Mouse (Mus musculus): Measurements from ENCODE around the gene Jpt1. TPM values are rescaled to one million over a fixed set of nuclear protein-coding genes. Genes with fewer than 3 reads are reported as not detected.
"Not testable (repeated sequence)": the region's sequence is repeated elsewhere in the genome, so short reads cannot be mapped to it uniquely, and the experiment has no call there.

Gene Jpt1
- total RNA-seq, 2 experiments from 2014 or later, result 251 to 285 TPM

DNA sequence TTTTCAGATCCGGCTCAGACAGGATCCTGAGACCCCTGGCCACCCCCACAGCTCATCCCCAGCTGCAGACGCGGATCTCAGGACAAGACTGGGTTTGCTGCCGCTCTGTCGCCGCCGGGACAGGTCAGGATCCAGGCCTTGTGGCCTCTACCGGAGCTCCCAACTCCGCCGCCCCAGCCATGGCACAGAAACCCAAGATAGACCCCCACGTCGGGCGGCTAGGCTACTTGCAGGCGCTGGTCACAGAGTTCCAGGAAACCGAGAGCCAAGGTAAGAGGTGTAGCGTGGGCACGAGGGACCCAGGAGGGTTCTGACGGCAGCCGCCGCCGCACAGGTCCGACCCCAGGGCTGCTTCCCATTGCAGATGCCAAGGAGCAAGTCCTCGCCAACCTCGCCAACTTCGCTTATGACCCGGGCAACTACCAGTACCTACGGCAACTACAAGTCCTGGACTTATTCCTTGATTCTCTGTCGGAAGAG is 38.4 kb downstream of the Jpt1 start:
- no peak for DNase-seq (ENCODE audit: low spot score in 2 of 2)

DNA sequence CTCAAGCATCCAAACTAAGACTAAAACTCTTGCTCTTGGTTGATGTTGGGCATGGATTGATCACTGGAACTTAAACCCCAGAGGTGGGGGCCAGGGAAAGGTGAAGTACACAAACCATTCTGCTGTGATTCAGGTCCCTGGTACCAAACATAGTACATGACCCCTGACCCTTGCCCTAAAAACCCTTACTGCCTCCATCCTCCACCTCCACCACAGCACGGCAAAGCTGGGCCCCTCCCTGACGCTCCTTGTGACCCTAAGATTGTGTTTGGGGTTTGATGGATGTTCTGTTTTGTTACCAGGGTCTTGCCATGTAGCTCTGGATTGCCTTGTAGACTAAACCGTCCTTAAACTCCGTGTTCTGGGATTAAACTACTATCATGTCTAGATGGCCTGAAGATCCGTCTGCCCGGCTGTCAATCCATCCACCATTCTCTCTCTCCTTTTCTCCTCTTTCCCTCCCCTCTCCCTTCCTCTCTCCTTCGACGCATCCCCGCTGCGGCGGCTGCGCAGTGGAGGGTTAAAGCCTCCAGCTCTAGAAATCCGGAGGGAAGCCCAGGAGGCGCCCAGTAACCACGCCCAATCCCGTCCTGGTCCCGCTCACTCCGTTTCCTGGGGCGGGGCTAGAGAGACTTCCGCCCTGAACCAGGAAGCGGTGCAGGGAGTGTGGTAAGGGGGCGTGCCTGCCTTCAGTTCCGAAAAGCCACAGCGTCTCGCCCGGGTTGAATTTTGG is 39.0 kb downstream of the Jpt1 start, which contains the start of gene Armc7:
Armc7 (plus strand) TSS at position 643 of the 733 bp plus-strand sequence.
- DNase-seq (ENCODE audit: low spot score in 2 of 2), result peak; percentile 90 to 93

DNA sequence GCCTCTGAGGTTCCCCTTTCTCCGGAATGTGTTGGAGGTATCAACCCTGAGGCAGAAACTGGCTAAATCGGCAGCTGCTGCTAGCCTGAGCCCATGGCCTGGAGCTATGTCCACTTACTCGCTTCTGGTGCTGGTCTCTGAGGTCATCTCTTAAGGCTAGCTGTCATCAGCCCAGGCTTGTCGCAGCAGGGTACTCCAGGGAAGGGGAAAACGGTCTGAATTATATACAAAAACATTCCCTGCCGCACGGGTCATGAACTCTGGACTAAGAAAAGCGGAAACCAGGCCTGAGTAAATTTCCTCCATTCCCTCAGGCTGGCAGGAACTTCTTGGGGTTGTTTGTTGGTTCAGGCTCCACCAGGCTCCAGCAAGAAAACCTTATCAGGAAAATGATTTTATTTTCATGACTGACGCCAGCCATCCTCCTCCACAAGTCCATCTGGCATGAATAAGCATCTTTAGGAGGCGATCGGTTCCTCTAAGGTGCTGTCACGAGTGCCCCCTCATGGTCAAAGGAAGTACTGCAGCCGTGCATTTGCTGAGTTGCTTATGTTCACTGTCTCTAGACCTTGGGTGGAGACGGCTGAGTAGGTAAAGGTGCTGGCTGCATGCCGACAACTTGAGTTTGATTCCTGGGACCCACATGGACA is 40.4 kb downstream of the Jpt1 start:
- DNase-seq (ENCODE audit: low spot score in 2 of 2), result peak; percentile 77 to 87

DNA sequence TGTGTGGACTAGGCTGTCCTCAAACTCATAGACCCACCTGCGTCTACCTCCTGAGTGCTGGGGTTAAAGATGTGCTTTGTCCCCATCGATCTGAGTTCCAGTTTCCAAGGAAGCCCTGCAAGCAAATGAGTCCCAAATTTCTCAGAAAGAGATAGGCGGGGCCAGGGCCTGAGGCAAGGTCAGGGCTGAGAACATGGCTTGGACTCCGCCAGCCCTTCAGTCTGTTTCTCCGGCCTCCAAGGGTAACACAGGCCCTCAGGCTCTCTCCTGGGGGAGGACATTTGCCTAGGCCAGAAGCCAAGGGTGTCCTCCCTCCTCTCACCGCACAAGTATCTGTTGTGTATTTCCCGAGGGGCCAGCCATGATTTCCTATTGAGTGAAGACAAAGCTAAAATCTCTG is 42.0 kb downstream of the Jpt1 start:
- peak in 1 of 2 experiments; percentile 6 for DNase-seq (ENCODE audit: low spot score in 2 of 2)

DNA sequence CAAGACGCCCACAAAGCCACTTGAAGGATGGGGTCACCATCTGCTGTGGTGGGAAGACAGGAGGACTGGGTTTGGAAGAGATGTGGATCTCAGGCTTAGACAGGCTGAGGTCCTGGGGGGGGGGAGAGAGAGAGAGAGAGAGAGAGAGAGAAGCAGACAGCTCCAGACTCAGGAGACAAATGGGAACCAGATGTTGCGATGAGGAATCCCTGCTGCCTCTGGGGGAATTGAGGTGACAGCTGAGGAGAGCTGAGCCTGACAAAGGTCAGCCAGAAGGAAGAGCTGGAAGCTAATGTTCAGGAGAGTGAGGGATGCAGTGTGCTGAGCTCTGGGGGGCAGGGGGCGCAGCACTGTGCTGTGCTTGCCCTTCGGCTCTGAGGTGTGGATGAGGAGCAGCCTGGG is 47.0 kb downstream of the Jpt1 start:
- DNase-seq (ENCODE audit: low spot score in 2 of 2), result no peak

DNA sequence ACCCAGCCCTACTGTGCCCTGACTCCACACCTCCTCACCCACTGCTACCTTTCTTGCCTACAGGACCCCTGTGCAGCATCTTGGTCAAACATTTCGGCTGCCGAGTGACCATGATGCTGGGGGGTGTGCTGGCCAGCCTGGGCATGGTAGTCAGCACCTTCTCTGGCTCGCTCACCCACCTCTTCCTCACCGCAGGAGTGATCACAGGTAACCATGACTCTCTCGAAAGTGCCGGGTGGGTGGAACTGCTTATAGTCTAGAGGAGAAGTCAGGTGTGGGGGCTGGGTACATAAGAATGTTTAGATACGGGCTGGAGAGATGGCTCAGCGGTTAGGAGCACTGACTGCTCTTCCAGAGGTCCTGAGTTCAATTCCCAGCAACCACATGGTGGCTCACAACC is 49.3 kb downstream of the Jpt1 start:
- DNase-seq (ENCODE audit: low spot score in 2 of 2), result no peak

DNA sequence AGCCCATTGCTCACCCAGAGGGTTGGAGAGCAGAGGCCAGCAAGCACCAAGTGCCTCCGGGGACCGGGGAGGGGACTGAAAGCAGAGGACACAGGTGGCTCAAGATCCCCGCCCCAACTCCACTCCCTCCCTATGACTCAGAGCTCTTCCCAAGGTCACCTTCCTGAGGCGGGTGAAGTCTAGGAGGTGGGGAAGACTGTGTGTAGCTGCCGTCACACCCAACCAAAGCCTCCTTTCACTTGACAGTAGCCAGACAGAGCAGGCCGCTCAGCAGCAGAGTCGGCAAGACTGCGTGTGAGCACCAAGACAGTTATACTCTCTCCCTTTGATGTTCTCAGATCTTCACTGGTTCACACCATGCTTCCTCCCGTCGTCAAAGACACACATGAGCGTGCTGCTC is 50.8 kb downstream of the Jpt1 start:
- no peak for DNase-seq (ENCODE audit: low spot score in 2 of 2)

DNA sequence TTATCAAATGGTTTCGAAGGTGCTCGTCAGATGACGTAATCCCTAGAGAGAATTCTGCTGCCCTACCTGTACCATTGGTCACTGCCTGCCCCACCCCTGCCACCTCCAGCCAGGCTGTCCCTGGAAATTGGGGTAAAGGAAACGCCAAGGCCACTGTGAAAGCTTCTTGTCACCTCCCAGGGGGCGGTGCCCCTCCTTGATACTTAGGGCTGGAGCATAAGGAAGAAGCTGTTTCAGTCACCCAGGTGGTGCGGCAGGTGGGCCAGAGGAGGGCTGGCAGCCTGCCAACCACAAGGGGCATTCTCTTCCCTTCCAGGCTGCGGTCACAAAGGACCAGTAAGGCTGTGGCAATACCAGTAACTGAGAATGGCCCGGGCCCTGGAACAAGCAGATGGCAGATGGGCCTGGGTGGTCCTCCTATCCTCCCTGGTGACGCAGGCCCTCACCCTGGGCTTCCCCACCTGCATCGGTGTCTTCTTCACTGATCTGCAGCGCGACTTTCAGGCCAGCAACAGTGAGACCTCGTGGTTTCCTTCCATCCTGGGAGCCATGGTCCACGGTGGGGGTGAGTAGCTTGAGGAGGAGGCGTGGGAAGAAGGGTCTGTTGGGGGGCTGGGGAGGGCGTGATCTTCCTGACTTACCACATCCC is 51.8 kb downstream of the Jpt1 start, which contains the start of gene Slc16a5:
Slc16a5 (plus strand) TSS at position 232 of the 649 bp plus-strand sequence.
- no peak for DNase-seq (ENCODE audit: low spot score in 2 of 2)

DNA sequence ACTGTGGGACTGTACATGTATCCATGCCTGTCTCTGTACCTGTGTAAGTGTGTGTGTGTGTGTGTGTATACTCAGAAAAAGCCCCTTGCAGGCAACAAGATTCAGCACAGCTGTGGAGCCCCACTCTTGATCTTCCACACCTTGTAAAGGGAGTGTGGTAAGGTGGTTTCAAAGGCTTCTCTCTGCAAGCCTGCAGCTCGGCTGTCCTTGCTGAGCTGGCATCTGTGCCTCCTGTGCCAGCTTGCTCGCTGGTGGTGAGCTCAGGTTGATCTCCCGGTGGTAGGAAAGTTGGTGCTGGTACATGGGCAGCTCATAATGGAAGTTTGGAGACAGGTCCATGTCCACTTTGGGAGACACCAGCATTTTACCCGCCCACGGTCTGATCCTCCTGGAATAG is 52.3 kb downstream of the Jpt1 start:
- no peak for DNase-seq (ENCODE audit: low spot score in 2 of 2)

DNA sequence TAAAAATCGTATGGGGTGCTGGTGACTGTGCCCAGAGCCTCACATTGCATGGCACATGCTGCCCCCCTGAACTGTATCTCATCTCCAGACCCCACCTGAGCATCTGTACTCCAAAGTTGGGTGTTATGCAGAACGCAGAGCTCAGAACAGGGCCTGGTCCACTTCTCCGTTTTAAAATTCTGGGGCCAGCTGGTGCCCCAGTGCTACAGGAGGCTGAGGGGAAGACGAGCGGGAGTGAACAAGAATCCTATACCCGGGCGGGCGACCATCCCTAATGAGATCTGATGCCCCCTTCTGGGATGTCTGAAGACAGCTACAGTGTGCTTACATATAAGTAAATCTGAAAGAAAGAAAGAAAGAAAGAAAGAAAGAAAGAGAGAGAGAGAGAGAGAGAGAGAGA is 53.2 kb downstream of the Jpt1 start:
- no peak for DNase-seq (ENCODE audit: low spot score in 2 of 2)

DNA sequence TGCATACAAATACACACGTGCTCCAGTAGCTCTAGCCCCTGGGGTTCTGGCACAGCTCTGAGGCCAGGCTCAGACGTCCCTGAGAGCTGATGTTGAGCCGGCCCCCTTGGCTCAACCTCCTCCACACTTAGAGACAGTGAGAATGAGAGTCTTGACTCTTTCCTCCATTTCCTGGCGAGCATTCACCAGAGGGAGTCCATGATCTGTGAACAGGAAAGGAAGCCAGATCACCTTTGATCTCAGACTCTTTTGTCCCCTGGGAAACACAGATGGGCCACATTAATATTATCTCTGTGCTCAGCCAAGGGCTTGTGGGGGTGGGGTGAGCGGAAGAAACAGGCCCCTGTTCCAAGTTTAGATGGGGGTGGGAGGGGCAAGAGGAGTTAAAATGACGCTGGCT is 56.8 kb downstream of the Jpt1 start:
- no peak for DNase-seq (ENCODE audit: low spot score in 2 of 2)

DNA sequence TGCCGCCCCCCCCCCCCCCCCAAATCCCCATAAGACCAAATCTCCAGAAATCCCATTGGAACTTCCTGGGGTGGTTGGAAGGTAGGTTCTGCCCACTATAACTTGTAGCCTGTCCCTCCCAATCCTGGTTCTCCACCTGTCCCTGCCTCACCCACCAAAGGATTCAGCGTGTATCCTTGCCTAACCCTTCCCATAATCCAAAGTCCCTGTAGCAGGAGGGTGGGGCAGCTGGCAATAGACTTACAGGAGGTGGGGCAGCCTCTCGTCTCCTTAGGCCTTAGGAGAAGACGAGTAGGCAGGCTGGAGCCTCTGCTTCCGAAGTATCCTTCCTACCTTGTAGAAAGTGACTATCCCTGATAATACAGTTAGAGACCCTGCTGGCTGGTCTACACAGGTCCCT is 58.0 kb downstream of the Jpt1 start:
- DNase-seq (ENCODE audit: low spot score in 2 of 2), result no peak

DNA sequence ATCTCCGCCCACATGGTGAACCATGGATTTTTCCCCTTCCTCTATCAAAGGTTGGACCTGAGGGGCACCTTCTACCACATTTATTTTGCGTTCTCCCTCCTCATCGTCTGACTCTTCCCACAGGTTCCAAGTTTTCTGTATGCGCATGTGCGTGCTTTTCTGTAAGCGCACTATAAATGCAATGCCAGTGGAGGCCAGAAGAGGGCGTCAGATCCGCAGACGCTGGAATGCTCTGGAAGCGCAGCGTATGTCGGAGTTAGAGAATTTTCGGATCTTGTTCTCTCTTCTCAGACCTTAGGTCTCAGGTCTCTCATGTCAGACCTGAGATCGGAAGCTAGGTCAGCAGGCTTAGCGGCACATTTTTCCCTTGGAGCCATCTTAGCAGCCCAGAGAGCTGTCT is 58.6 kb downstream of the Jpt1 start:
- DNase-seq (ENCODE audit: low spot score in 2 of 2), result no peak

DNA sequence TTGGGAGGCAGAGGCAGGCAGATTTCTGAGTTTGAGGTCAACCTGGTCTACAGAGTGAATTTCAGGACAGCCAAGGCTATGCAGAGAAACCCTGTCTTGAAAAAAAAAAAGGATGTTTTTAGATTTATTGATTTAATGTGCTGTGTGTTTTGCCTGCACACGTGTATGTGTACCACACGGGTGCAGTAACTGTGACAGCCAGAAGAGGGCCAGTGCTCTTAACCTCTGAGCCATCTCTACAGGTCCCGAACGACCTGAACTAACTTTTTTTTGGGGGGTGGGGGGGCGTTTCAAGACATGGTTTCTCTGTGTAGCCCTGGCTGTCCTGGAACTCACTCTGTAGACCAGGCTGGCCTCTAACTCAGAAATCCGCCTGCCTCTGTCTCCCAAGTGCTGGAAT is 59.4 kb downstream of the Jpt1 start:
- DNase-seq (ENCODE audit: low spot score in 2 of 2), result not testable (repeated sequence)

DNA sequence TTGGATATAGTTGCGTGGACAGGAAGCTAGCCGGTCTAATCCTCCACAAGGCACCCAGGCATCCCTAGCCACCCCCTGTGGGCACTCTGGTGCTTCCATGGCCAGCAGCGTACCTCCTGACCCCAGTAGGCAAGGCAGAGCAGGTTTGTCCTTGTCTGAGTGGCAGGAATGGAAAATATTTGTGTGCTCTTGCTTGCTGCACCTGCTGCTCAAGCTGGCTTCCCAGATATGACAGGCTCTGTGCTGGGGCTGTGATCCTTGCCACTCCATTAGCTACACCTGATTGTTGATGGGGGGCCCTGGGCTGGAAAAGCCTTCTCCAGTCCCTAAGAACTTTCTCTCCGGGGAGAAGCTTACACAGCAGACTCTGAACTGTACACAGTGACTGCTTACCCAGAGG is 60.9 kb downstream of the Jpt1 start:
- no peak for DNase-seq (ENCODE audit: low spot score in 2 of 2)

DNA sequence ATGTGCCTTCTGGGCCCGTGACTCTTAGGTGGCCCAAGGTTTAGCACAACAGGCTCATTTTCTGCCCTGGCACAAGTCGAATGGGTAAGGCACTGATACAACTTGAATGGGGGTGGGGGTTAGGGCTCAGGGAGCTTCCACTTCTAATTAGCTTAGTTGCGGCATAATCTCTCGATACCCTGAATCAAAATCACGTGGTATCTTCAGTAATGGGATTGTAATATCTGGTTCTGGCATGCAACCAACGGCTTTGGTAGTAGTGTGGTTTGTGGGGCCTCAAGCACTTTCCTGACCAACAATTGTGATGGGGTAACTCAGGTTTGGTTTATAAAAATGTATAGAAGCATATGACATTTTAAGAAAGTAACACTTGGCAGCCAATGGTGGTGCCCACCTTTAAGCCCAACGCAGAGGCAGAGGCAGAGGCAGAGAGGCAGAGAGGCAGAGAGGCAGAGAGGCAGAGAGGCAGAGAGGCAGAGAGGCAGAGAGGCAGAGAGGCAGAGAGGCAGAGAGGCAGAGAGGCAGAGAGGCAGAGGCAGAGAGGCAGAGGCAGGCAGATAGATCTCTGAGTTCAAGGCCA is 61.8 kb downstream of the Jpt1 start:
- DNase-seq (ENCODE audit: low spot score in 2 of 2), result no peak

DNA sequence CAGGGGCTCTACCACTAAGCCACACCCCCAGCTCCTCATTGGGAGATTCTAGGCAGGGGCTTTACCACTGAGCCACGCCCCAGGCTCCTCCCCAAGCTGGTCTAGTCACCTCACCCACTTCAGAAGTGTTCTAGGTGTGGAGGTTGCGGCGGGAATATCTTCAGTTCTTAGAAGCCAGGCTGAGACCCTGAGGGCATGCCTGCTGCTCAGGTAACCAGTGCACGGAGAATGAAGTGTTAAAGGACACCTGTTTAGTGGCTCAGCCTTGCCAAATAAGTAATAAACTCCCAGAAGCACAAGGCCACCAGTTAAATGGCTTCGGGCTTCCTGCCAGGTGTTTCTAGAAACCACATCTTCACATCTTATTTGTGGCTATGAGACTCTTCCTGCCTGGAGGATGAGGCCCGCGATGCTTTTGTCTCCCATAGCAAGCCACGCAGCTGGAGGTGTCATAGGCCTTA is 62.4 kb downstream of the Jpt1 start:
- DNase-seq (ENCODE audit: low spot score in 2 of 2), result no peak

DNA sequence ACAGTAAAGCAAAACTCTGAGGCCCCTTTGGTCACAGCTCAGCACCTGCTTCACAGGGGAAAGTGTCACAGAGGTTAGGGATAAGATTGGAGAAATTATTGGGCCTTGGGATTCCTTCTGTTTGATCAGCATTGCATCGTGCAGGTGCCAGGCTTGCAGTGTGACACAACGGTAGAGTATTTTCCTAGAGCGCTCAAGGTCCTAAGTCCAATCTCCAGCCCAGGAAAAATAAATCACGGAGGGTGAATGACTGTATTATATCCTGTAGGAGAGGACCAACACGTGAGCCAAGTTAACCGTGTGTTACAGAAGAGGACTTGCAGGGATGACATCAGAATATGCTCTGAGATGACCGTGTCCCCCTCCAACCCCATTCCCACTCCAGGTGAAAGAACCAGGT is 64.0 kb downstream of the Jpt1 start:
- DNase-seq (ENCODE audit: low spot score in 2 of 2), result no peak

DNA sequence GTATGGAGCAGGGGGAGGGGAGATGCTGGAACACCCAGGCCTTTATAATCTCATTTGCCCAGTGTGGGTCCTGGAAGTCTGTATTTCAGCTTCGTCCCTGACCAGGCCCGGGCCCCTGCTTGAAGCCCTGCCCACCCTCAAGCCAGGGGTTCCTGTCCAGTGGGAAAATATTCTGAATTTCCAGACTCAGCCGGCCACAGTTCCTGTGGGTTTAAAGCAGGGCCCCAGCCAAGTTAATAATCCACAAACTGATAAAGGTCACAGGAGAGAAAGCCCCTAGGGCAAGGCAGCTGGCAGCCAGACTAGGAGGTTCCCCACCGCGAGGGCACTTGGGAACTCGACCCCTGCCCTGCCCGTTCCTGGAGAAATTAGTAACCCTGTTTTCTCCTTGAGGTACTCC is 65.2 kb downstream of the Jpt1 start:
- DNase-seq (ENCODE audit: low spot score in 2 of 2), result no peak

DNA sequence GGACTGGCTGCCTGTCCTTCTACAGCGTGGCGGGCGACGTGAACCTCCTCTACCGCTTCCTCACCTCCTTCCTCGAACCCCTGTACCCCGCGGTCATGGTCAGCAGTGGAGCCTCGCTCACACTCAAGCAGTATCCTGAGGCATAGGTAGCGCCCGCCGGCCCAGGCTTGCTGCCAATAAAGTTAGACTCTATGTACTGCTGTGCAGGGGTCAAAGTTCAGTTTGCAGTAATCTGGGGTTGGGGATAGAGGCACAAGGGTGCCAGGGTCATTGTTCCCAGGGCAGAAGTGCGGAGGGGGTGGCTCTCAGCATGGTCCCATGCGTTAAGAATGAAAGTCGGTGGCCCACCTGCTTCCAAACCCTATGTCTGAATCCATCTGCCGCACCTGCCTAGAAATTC is 66.1 kb downstream of the Jpt1 start:
- no peak for DNase-seq (ENCODE audit: low spot score in 2 of 2)
